Mouse (Mus musculus) urinary bladder, adult 2 months (tissue): ENCODE results near the gene Vmn2r11. TPM values are rescaled to one million over a fixed set of nuclear protein-coding genes. Genes with fewer than 3 reads are reported as not detected.
"Not testable (repeated sequence)": the region's sequence is repeated elsewhere in the genome, so short reads cannot be mapped to it uniquely, and the experiment has no call there.

Experiments
- DNase-seq: peaks from one replicate; pipeline ENCODE4 v3.0.0; 2022; ENCODE audit warnings: low spot score
- polyA plus RNA-seq: library from polyadenylated mRNA; depleted of rRNA; stranded (reverse); fragments of >200 nt; gene quantifications from 2 replicates; pipeline ENCODE4 v1.2.3, GENCODE M21; 2012; rRNA removed

The Vmn2r11 gene
- not detected in 2 replicates for polyA plus RNA-seq

GRCm38 (mm10) chr5:109059469-109059868 lies at the start of gene Vmn2r11:
Gene Vmn2r11 (minus strand): TSS chr5:109059569.
- DNase-seq: not testable (repeated sequence)

DNA sequence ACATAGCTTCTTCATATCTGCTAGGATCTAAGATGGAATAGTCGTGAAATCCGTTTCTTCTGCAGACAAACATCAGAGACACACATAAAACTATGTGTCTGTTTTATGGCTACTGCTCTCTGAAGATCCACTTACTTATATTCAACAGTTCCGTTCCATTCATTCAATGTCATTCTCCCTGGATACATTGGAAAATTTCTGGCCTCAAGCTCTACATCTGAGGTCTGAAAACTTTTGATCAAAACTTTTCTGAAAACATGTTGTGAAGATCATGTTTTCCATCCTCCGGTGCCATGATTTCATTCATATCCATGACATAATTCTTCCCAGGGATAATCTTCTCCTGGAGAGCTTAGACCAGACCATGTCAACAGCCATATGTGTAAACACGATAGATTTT lies 38.5 kb upstream of the Vmn2r11 start, which contains the start of gene Vmn2r12:
Gene Vmn2r12 (minus strand): TSS at position 101 of the 400 bp plus-strand sequence.
- DNase-seq: not testable (repeated sequence)

DNA sequence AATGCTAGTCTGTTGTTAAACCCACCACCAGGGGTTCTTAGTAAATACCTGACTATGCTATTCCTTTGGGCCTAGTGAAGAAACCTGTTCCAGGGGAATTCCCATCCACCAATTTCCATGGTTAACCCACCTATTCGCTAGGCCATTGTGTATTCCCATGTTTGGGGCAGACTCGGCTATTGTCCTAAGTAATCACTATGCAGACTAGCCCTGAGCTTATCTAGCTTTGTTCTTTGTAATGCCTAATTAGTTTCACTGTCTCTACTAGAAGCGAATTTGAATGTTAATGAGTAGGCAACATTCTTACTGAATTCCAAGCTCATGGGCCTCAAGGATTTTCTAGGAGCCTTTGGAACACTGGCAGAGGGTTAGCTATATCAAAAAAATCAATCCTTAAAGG lies 37.1 kb upstream of the Vmn2r11 start:
- DNase-seq: not testable (repeated sequence)

DNA sequence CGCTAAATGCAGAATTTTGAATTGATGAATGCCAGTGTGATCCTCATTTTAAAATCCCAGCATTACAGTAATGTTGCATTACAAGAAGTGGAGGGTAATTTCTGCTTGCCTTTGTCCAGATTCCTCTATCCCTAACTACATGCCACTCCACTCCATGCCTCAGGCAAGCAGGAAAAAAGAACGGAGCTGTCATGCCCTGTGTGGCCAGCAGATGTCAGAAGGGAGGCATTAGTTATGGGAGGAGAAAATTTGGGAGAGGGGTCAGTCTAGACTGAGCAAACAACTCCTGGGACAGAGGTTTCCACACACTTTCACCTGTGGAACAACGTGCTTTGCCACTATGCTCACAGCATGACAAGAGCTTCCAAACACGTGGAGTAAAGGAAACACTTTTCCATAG lies 12.6 kb upstream of the Vmn2r11 start:
- not testable (repeated sequence) for DNase-seq

DNA sequence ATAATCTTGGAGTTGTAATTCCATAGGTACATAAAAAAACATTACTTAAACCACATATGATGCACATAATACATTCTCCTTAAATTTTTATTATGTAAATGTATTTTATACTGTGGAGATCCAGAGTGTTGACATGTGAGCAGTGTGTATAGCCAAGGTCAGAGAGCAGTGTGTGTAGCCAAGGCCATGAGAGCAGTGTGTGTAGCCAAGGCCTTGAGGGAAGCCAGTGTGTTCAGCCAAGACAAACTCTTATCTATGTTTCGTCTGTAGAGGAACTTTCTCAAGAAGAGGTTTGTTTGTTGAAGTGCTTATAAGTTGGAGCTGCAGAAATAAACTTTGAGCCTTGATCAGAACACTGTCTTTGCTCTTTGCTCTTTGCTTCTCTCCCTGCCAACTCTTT lies 4.1 kb downstream of the Vmn2r11 start:
- no peak for DNase-seq

DNA sequence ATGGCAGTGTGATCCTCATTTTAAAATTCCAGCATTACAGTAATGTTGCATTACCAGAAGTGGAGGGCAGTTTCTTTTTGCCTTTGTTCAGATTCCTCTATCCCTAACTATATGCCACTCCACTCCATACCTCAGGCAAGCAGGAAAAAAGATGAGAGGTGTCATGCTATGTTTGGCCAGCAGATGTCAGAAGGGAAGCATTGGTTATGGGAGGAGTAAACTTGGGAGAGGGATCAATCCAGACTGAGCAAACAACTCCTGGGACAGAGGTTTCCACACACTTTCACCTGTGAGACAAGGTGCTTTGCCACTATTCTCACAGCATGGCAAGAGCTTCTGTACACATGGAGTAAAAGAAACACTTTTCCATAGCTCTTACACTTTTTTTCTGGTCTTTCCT lies 26.8 kb downstream of the Vmn2r11 start:
- no peak for DNase-seq

- not testable (repeated sequence) for DNase-seq
Measured at GRCm38 (mm10) chr5:109006427-109006826, 52.9 kb downstream of the Vmn2r11 start, which contains the start of gene Vmn2r10. Gene Vmn2r10 (minus strand): TSS chr5:109006527.

Other genes starting within 250 kb of the Vmn2r11 start
- gene Vmn2r9, start 207.0 kb downstream of the Vmn2r11 start, polyA plus RNA-seq: not detected in 2 replicates
- gene Vmn2r10, start 53.0 kb downstream of the Vmn2r11 start, polyA plus RNA-seq: not detected in 2 replicates
- not detected in 2 replicates for gene Vmn2r12, start 38.4 kb upstream of the Vmn2r11 start, polyA plus RNA-seq
- gene Vmn2r13, start 132.6 kb upstream of the Vmn2r11 start, polyA plus RNA-seq: not detected in 2 replicates
- gene Vmn2r14, start 165.1 kb upstream of the Vmn2r11 start, polyA plus RNA-seq: not detected in 2 replicates
- gene Vmn2r15, start 238.1 kb upstream of the Vmn2r11 start, polyA plus RNA-seq: not detected in 2 replicates